Mouse (Mus musculus) kidney, adult 2 months (tissue): ENCODE measurements around the gene Matk. TPM values are rescaled to one million over a fixed set of nuclear protein-coding genes. Genes with fewer than 3 reads are reported as not detected.

Experiments used
- DNase-seq: peaks from one replicate; pipeline ENCODE4 v3.0.0; 2021
- H3K27ac ChIP-seq: fragments of 200-500 bp; 2 replicates; pipeline ENCODE4 v1.5.1; 2012; ENCODE audit warnings: low read depth, low read length, control low read depth, inconsistent platforms; ENCODE audit not compliant: insufficient read depth
- H3K27me3 ChIP-seq: fragments of 200-500 bp; replicated peaks from 2 replicates; pipeline ENCODE4 v1.6.1; 2012; ENCODE audit warnings: mild to moderate bottlenecking, moderate library complexity, low read length, inconsistent platforms; ENCODE audit not compliant: control insufficient read depth, insufficient read depth
- H3K36me3 ChIP-seq: fragments of 200-500 bp; 2 replicates; pipeline ENCODE4 v1.6.1; 2012; ENCODE audit warnings: mild to moderate bottlenecking, moderate library complexity, low read length, inconsistent platforms; ENCODE audit not compliant: control insufficient read depth, insufficient read depth
- H3K4me1 ChIP-seq: fragments of 200-500 bp; 2 replicates; pipeline ENCODE4 v1.6.1; 2011; ENCODE audit warnings: low read length; ENCODE audit not compliant: control insufficient read depth, insufficient read depth
- H3K4me3 ChIP-seq: fragments of 200-500 bp; 2 replicates; pipeline ENCODE4 v1.5.1; 2011; ENCODE audit warnings: mild to moderate bottlenecking, low read depth, low read length, control low read depth; ENCODE audit not compliant: insufficient read depth
- CTCF ChIP-seq: fragments of 200-500 bp; conservative IDR thresholded peaks from 2 replicates; pipeline ENCODE4 v1.5.1; 2011; ENCODE audit warnings: low read depth, mild to moderate bottlenecking, control low read depth, low read length, moderate library complexity, mixed read lengths; ENCODE audit not compliant: insufficient read depth, insufficient read length
- POLR2A ChIP-seq: fragments of 200-500 bp; IDR thresholded peaks from one replicate; pipeline ENCODE4 v1.6.1; 2011; ENCODE audit warnings: low read depth, low read length, control low read depth
- WGBS: fragments of 180-500 bp; shearing (Covaris S2); methylation state at CpG from one replicate; pipeline ENCODE4 v1.1.7; 2018; 5-methylcytosine and 5-hydroxymethylcytosine counted together
- polyA plus RNA-seq: library from polyadenylated mRNA; depleted of rRNA; stranded (reverse); fragments of >200 nt; gene quantifications from 2 replicates; pipeline ENCODE4 v1.2.3, GENCODE M21; 2012

Gene Matk
- polyA plus RNA-seq, 1 experiment: 1.5 TPM

- no peak overlapping the region for H3K27ac ChIP-seq
- no peaks in the 10 kb centered on the region for H3K36me3 ChIP-seq
- TF ChIP-seq POLR2A: no peak
- TF ChIP-seq CTCF: no peak
- H3K4me1 ChIP-seq: no peaks in the 10 kb centered on the region
- H3K4me3 ChIP-seq: no peak overlapping the region
- WGBS: 92% methylated on average over 4 of the region's 4 CpGs
- no peak for DNase-seq
- no peaks in the 10 kb centered on the region for H3K27me3 ChIP-seq
Measured at GRCm38 (mm10) chr10:81261025-81261424, 8.3 kb downstream of the Matk start.

DNA sequence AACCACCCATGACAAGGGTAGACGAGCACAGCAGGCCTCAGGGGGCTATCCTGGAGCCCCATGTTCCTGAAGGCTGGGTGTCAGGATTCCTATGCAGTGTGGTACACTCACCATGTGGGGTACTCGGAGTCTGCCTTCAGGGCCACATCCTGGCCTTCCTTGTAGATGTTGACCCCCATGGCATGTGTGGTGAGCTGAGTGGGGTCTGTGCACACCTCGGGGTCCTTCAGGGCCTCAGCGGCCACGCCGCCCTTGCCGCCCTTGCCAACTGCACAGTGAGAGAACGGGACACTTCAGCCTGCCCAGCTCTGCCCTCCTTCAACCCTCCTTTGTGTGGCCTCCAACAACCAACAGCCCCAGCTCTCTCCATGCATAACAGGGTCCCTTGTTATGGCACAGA lies 12.8 kb downstream of the Matk start:
- DNase-seq: no peak
- no peak overlapping the region for H3K4me3 ChIP-seq
- H3K27ac ChIP-seq: no peak overlapping the region
- H3K27me3 ChIP-seq: no peaks in the 10 kb centered on the region
- WGBS: 95% methylated on average over 8 of the region's 8 CpGs
- H3K4me1 ChIP-seq: no peaks in the 10 kb centered on the region; the same call in 1 of the 2 replicates
- no peaks in the 10 kb centered on the region for H3K36me3 ChIP-seq
- no peak for TF ChIP-seq CTCF
- TF ChIP-seq POLR2A: no peak

GRCm38 (mm10) chr10:81266211-81267105 lies 13.7 kb downstream of the Matk start, which contains the start of the genes Mrpl54 and Apba3:
Gene Mrpl54, minus strand, starts transcription at chr10:81266934.
Gene Apba3, plus strand, starts transcription at chr10:81266960.
- H3K27ac ChIP-seq: peak within 1 kb of the TSS; percentile 87
- H3K4me3 ChIP-seq: peak within 1 kb of the TSS; percentile 62
- DNase-seq: peak; percentile 97
- WGBS: 1% methylated on average over 48 of the region's 48 CpGs
- no peaks in the 10 kb centered on the region; the same call in 1 of the 2 replicates for H3K4me1 ChIP-seq
- peaks cover 2% of the 10 kb centered on the region; the same call in 1 of the 2 replicates for H3K36me3 ChIP-seq
- no peaks in the 10 kb centered on the region for H3K27me3 ChIP-seq
- no peak for TF ChIP-seq POLR2A
- no peak for TF ChIP-seq CTCF

DNA sequence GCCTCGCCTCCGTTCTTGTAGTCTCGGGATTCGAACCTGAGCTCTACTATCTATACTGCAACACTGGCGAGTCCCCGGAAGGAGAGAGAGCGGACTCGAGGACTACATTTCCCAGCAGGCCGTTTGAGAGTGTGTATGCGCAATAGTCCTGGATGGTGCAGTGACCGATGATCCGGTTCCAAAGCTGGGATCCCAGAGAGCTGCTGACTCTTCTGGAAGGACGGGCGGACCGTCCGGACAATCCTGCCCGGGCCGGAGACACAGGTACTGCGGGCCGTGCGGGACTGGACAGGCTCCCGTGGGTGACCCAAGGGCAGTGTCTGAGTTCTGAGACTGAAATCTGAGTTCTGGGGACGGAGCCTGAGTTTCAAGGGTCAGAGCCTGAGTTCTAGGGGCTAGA lies 15.3 kb downstream of the Matk start:
- TF ChIP-seq POLR2A (peak; percentile 81), CTCF (no peak)
- peaks cover 4% of the 10 kb centered on the region; the same call in 1 of the 2 replicates for H3K36me3 ChIP-seq
- DNase-seq: peak; percentile 96
- H3K4me3 ChIP-seq: peak overlapping the region; percentile 64
- 2% methylated on average over 23 of the region's 23 CpGs for WGBS
- H3K27me3 ChIP-seq: no peaks in the 10 kb centered on the region
- H3K4me1 ChIP-seq: no peaks in the 10 kb centered on the region; the same call in 1 of the 2 replicates
- peak overlapping the region; percentile 91 for H3K27ac ChIP-seq

GRCm38 (mm10) chr10:81268643-81269412 lies 16.1 kb downstream of the Matk start:
- no peak overlapping the region for H3K27ac ChIP-seq
- 67% methylated on average over 16 of the region's 16 CpGs for WGBS

GRCm38 (mm10) chr10:81272356-81272755 lies 19.6 kb downstream of the Matk start:
- Histone ChIP-seq H3K27ac (no peak overlapping the region), H3K4me1 (no peaks in the 10 kb centered on the region), H3K27me3 (no peaks in the 10 kb centered on the region), H3K36me3 (peaks cover 4% of the 10 kb centered on the region; the same call in 1 of the 2 replicates), H3K4me3 (no peak overlapping the region)
- 90% methylated on average over 21 of the region's 21 CpGs for WGBS
- TF ChIP-seq POLR2A (no peak), CTCF (no peak)
- no peak for DNase-seq

More at GRCm38 (mm10) chr10:81268643-81269412, 16.1 kb downstream of the Matk start:
- Histone ChIP-seq H3K4me1 (no peaks in the 10 kb centered on the region; the same call in 1 of the 2 replicates), H3K27me3 (no peaks in the 10 kb centered on the region), H3K4me3 (peak overlapping the region; percentile 64), H3K36me3 (peaks cover 4% of the 10 kb centered on the region; the same call in 1 of the 2 replicates)
- no peak for DNase-seq
- TF ChIP-seq POLR2A (no peak), CTCF (no peak)

DNA sequence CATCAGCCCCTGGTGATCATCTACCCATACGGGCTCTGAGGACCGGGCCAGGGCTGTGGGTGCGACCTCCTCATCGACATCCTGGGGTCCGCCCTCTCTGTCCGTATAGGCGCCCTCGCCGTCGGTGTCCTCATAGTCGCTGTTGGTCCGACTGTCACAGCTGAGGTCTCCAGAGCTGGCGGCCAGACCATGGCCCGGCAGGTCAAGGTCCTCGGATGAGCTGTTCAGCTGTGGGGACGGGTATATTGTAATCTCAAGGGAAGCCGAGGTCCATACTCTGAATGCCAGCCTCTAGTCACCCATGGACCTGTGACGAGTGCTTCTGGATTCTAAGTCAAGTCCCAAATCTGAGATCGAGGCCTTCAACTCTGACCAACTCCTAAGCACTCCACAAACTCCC lies 21.1 kb downstream of the Matk start:
- 86% methylated on average over 19 of the region's 19 CpGs for WGBS
- H3K27ac ChIP-seq: no peak overlapping the region
- H3K36me3 ChIP-seq: peaks cover 4% of the 10 kb centered on the region; the same call in 1 of the 2 replicates
- H3K4me3 ChIP-seq: no peak overlapping the region
- no peaks in the 10 kb centered on the region for H3K27me3 ChIP-seq
- TF ChIP-seq CTCF (no peak), POLR2A (no peak)
- no peaks in the 10 kb centered on the region for H3K4me1 ChIP-seq
- no peak for DNase-seq
